13 mouse cellular contexts compared by ENCODE assay signal in the genomic region with DNA sequence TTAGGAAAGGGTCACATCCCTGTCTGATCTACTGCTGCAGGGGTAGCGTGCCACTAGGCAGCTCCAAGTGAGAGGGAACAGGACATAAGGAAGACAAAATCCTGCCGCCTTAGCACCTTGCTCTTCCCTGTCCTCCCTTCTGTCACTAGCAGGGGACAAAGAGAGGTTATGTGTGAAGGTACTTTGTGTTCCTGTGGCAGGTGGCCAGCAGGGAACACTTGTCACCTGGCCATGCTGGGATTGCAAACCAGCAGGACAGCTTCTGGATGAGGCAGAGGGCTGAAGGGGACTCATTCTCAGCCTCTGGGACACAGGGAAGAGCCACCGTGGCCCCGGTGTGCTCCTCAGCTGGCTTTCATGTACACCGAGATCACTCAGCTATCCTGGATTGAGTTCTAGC. TPM values are rescaled to one million over a fixed set of nuclear protein-coding genes. Genes with fewer than 3 reads are reported as not detected.
A peak's percentile ranks its signal among the peaks of the same experiment; 100 is the strongest.
DNase-seq lines count a peak whose midpoint lies in the region; ATAC-seq and TF ChIP-seq lines count a peak whose summit lies in the region.
"Had no signal": no experiment of that assay in that cellular context is flagged by ENCODE, and none has a peak within 500 bp of the region (broad histone marks: within the 10 kb centered on the region; RNA-seq: fewer than 3 reads in every experiment).

No protein-coding gene starts in this region.

- intact Hi-C loops in heart, adult 2 months (cut with DNase I): no loop called here

- WGBS in heart, adult 2 months: 79% methylated on average over 5 of the region's 5 CpGs
- WGBS in liver, adult 2 months: 74% methylated on average over 5 of the region's 5 CpGs
- WGBS in liver, embryonic 11.5 days: 80% methylated on average over 5 of the region's 5 CpGs
- 86% methylated on average over 5 of the region's 5 CpGs for WGBS in hindbrain, postnatal 0 days

- no peak overlapping the region for H3K9ac ChIP-seq in heart, adult 2 months (ENCODE audit: low read depth, low read length)
- H3K9ac ChIP-seq in liver, adult 2 months (ENCODE audit: low read depth, low read length): no peak overlapping the region
- no peak overlapping the region for H3K9ac ChIP-seq in liver, embryonic 11.5 days (ENCODE audit: low read depth, low read length)
- H3K9ac ChIP-seq in hindbrain, postnatal 0 days (replicated peaks; ENCODE audit: low read length): no peak overlapping the region
- H3K9ac ChIP-seq: neural tube, embryonic 13.5 days had no signal

- no peak overlapping the region for H3K27ac ChIP-seq in heart, adult 2 months
- H3K27ac ChIP-seq in liver, adult 2 months (replicated peaks; ENCODE audit: insufficient read depth, low read depth, low read length): no peak overlapping the region
- H3K27ac ChIP-seq in liver, embryonic 11.5 days (ENCODE audit: low read depth, low read length): no peak overlapping the region
- H3K27ac ChIP-seq in hindbrain, postnatal 0 days: no peak overlapping the region
- H3K27ac ChIP-seq: neural tube, embryonic 13.5 days had no signal

- no peaks in the 10 kb centered on the region for H3K4me1 ChIP-seq in heart, adult 2 months (ENCODE audit: control insufficient read depth, insufficient read depth, low read length)
- peaks cover 8% of the 10 kb centered on the region for H3K4me1 ChIP-seq in liver, adult 2 months (ENCODE audit: control insufficient read depth, insufficient read depth, low read length)
- peaks cover 19% of the 10 kb centered on the region for H3K4me1 ChIP-seq in liver, embryonic 11.5 days (replicated peaks; ENCODE audit: control insufficient read depth, insufficient read depth, low read length)
- no peaks in the 10 kb centered on the region for H3K4me1 ChIP-seq in hindbrain, postnatal 0 days (ENCODE audit: insufficient read depth, low read length)

- DNase-seq in heart, adult 2 months: no peak
- no peak for DNase-seq in heart, adult 11 months
- peak; percentile 77 for DNase-seq in liver, adult 2 months (ENCODE audit: extremely low read depth, low read depth, low spot score)
- no peak for DNase-seq in liver, embryonic 11.5 days (ENCODE audit: low spot score)
- peak; percentile 50 for DNase-seq in brain, adult 2 months (ENCODE audit: low read depth, low spot score)
- DNase-seq in hindbrain, postnatal 0 days (ENCODE audit: low spot score): no peak
- DNase-seq: adrenal gland, postnatal 14 days; gastrocnemius, postnatal 36 days; layer of hippocampus, postnatal 36 days; right cerebral cortex, postnatal 4 days had no signal

- no peaks in the 10 kb centered on the region for H3K79me2 ChIP-seq in heart, adult 2 months (replicated peaks; ENCODE audit: control insufficient read depth, insufficient read depth, low read length)
- no peaks in the 10 kb centered on the region for H3K79me2 ChIP-seq in liver, adult 2 months (ENCODE audit: control insufficient read depth, insufficient read depth, low read length)

- no peak for ATAC-seq in liver, embryonic 11.5 days (replicated peaks; ENCODE audit: low FRiP score)
- ATAC-seq in erythroblast, adult 5-6 weeks (replicated peaks; ENCODE audit: low FRiP score, poor library complexity, severe bottlenecking): 0 out of 2 replicates have a peak, but pooled peaks have one; percentile 21
- ATAC-seq in hindbrain, postnatal 0 days: no peak
- ATAC-seq: CD4-positive, CD25-positive, alpha-beta regulatory T cell, adult 4 months had no signal

- no peaks in the 10 kb centered on the region for H3K9me3 ChIP-seq in liver, embryonic 11.5 days (ENCODE audit: control insufficient read depth, low read length)
- no peaks in the 10 kb centered on the region for H3K9me3 ChIP-seq in hindbrain, postnatal 0 days (ENCODE audit: low read length)
- H3K9me3 ChIP-seq: neural tube, embryonic 13.5 days had no signal

- no peak for TF ChIP-seq POLR2A in heart, adult 2 months (IDR thresholded peaks at IDR 0.05; ENCODE audit: insufficient read depth, low read depth, low read length)
- no peak for TF ChIP-seq POLR2A in liver, adult 2 months (IDR thresholded peaks at IDR 0.05; ENCODE audit: extremely low read depth, insufficient read depth, low read length)

- H3K36me3 ChIP-seq in heart, adult 2 months (ENCODE audit: control insufficient read depth, insufficient read depth, low read length): no peaks in the 10 kb centered on the region
- H3K36me3 ChIP-seq in liver, adult 2 months (ENCODE audit: control insufficient read depth, insufficient read depth, low read length): no peaks in the 10 kb centered on the region
- no peaks in the 10 kb centered on the region for H3K36me3 ChIP-seq in liver, embryonic 11.5 days (ENCODE audit: control insufficient read depth, insufficient read depth, low read length)
- no peaks in the 10 kb centered on the region for H3K36me3 ChIP-seq in hindbrain, postnatal 0 days (ENCODE audit: insufficient read depth, low read length)
- H3K36me3 ChIP-seq: neural tube, embryonic 13.5 days had no signal

- no peak overlapping the region for H3K4me3 ChIP-seq in heart, adult 2 months
- no peak overlapping the region for H3K4me3 ChIP-seq in liver, adult 2 months (ENCODE audit: insufficient read depth, low read depth, low read length)
- H3K4me3 ChIP-seq in liver, embryonic 11.5 days (ENCODE audit: low read depth, low read length): no peak overlapping the region
- H3K4me3 ChIP-seq in hindbrain, postnatal 0 days (ENCODE audit: low read length): no peak overlapping the region
- H3K4me3 ChIP-seq: neural tube, embryonic 13.5 days had no signal

- no peak overlapping the region for H3K4me2 ChIP-seq in liver, embryonic 11.5 days
- no peak overlapping the region for H3K4me2 ChIP-seq in hindbrain, postnatal 0 days (ENCODE audit: low read depth, low read length)
- H3K4me2 ChIP-seq: neural tube, embryonic 13.5 days had no signal

- 0 out of 2 replicates have a peak, but pooled peaks have one; percentile 64 for TF ChIP-seq EP300 in heart, adult 2 months (IDR thresholded peaks at IDR 0.05; ENCODE audit: insufficient read depth, low read depth, low read length)

- no peaks in the 10 kb centered on the region for H3K27me3 ChIP-seq in heart, adult 2 months (ENCODE audit: control insufficient read depth, insufficient read depth, low read length)
- no peaks in the 10 kb centered on the region for H3K27me3 ChIP-seq in liver, adult 2 months (ENCODE audit: control insufficient read depth, insufficient read depth, low read length)
- H3K27me3 ChIP-seq in liver, embryonic 11.5 days (replicated peaks; ENCODE audit: control insufficient read depth, insufficient read depth, low read length): peaks cover 2% of the 10 kb centered on the region; the same call in 1 of the 2 replicates
- no peaks in the 10 kb centered on the region for H3K27me3 ChIP-seq in hindbrain, postnatal 0 days (ENCODE audit: insufficient read depth, low read length)
- H3K27me3 ChIP-seq: neural tube, embryonic 13.5 days had no signal

- TF ChIP-seq CTCF in heart, adult 2 months (IDR thresholded peaks at IDR 0.05): no peak
- no peak for TF ChIP-seq CTCF in liver, adult 2 months (IDR thresholded peaks at IDR 0.05; ENCODE audit: low read depth, low read length)
- no peak for TF ChIP-seq CTCF in hindbrain, postnatal 0 days (IDR thresholded peaks at IDR 0.05; ENCODE audit: low read depth)

RNA-seq across cellular contexts. Expression of a gene that starts 39.6 kb away (rescaled TPM):
- total RNA-seq in heart, adult 2 months (2021): 10 to 100 TPM; 47.6 to 55.1 TPM
- polyA plus RNA-seq in heart, adult 2 months (2012; rRNA removed): 29.0 and 33.1 TPM in 2 replicates
- 39.9 and 50.1 TPM in 2 replicates for total RNA-seq in liver, adult 2 months (2014; rRNA removed)
- 47.1 and 72.2 TPM in 2 replicates for polyA plus RNA-seq in liver, adult 2 months (2012; rRNA removed)
- polyA plus RNA-seq in liver, embryonic 11.5 days (2014; fragmentation: Nextera tagmentation; extraction: Ambion mirVana): 18.4 and 18.6 TPM in 2 replicates
- total RNA-seq in erythroblast, adult 5-6 weeks (2015; ENCODE audit: low replicate concordance): 3.5 and 6.1 TPM in 2 replicates
- total RNA-seq in erythroblast, adult 5-6 weeks (2017; ENCODE audit: low replicate concordance): 5.3 and 7.5 TPM in 2 replicates
- total RNA-seq in hindbrain, postnatal 0 days (2014; rRNA removed): 13.2 and 20.1 TPM in 2 replicates
- polyA plus RNA-seq in hindbrain, postnatal 0 days (2015; fragmentation: Nextera tagmentation; extraction: Ambion mirVana): 33.9 and 34.8 TPM in 2 replicates

Comparison
In these comparisons a context has a peak if more than half of its experiments do, and no peak if none do; other contexts are left out.
1. DNase-seq: peak in liver, adult 2 months (single experiment) and brain, adult 2 months (single experiment); none in heart, adult 2 months (0 of 2), heart, adult 11 months (single experiment), liver, embryonic 11.5 days (single experiment) and hindbrain, postnatal 0 days (single experiment).